Mouse (Mus musculus) liver, adult 2 months (tissue): ENCODE results near the gene Tnfsfm13. TPM values are rescaled to one million over a fixed set of nuclear protein-coding genes. Genes with fewer than 3 reads are reported as not detected.

Experiments
- DNase-seq: peaks from one replicate; pipeline ENCODE4 v3.0.0-alpha.2; 2011; ENCODE audit warnings: low read depth, low spot score; ENCODE audit errors: extremely low read depth
- H3K27ac ChIP-seq: fragments of 200-500 bp; replicated peaks from 2 replicates; pipeline ENCODE4 v1.5.1; 2012; ENCODE audit warnings: low read depth, mild to moderate bottlenecking, control low read depth, inconsistent platforms, low read length; ENCODE audit not compliant: insufficient read depth
- H3K27me3 ChIP-seq: fragments of 200-500 bp; 2 replicates; pipeline ENCODE4 v1.6.1; 2012; ENCODE audit warnings: mild to moderate bottlenecking, moderate library complexity, low read length, inconsistent platforms; ENCODE audit not compliant: control insufficient read depth, insufficient read depth
- H3K36me3 ChIP-seq: fragments of 200-500 bp; 2 replicates; pipeline ENCODE4 v1.6.1; 2012; ENCODE audit warnings: low read length, inconsistent platforms; ENCODE audit not compliant: control insufficient read depth, insufficient read depth
- H3K4me1 ChIP-seq: fragments of 200-500 bp; 2 replicates; pipeline ENCODE4 v1.6.1; 2011; ENCODE audit warnings: low read length; ENCODE audit not compliant: control insufficient read depth, insufficient read depth
- H3K4me3 ChIP-seq: fragments of 200-500 bp; 2 replicates; pipeline ENCODE4 v1.5.1; 2011; ENCODE audit warnings: low read depth, mild to moderate bottlenecking, control low read depth, low read length, moderate library complexity; ENCODE audit not compliant: insufficient read depth
- H3K79me2 ChIP-seq: fragments of 200-500 bp; 2 replicates; pipeline ENCODE4 v1.6.1; 2012; ENCODE audit warnings: inconsistent platforms, mild to moderate bottlenecking, low read length, moderate library complexity; ENCODE audit not compliant: control insufficient read depth, insufficient read depth
- H3K9ac ChIP-seq: fragments of 200-500 bp; 2 replicates; pipeline ENCODE4 v1.6.1; 2012; ENCODE audit warnings: low read depth, mild to moderate bottlenecking, control low read depth, inconsistent platforms, low read length
- CTCF ChIP-seq: fragments of 200-500 bp; IDR thresholded peaks from 2 replicates; pipeline ENCODE4 v1.5.1; 2011; ENCODE audit warnings: low read depth, low read length, control low read depth
- POLR2A ChIP-seq: fragments of 200-500 bp; IDR thresholded peaks from 2 replicates; pipeline ENCODE4 v1.6.1; 2011; ENCODE audit warnings: low read length, control low read depth; ENCODE audit not compliant: insufficient read depth; ENCODE audit errors: extremely low read depth
- whole genome bisulfite sequencing: fragments of 180-500 bp; shearing (Covaris S2); methylation state at CpG from one replicate; pipeline ENCODE4 v1.1.7; 2018; 5-methylcytosine and 5-hydroxymethylcytosine counted together
- polyA plus RNA-seq: library from polyadenylated mRNA; depleted of rRNA; stranded (reverse); fragments of >200 nt; gene quantifications from 2 replicates; pipeline ENCODE4 v1.2.3, GENCODE M21; 2012
- total RNA-seq: library from RNA; depleted of rRNA; stranded (reverse); fragments of >200 nt; gene quantifications from 2 replicates; pipeline ENCODE4 v1.2.3, GENCODE M21; 2014

Tnfsfm13 gene
- total and polyA plus RNA-seq, 2 experiments = 2.5 to 3.6 TPM

- H3K27me3 ChIP-seq = no peaks in the 10 kb centered on the region
- no peak overlapping the region for H3K9ac ChIP-seq
- H3K4me1 ChIP-seq = peaks cover 11% of the 10 kb centered on the region
- DNase-seq = no peak
- no peak overlapping the region for H3K27ac ChIP-seq
- H3K4me3 ChIP-seq = no peak overlapping the region
- peaks cover 6% of the 10 kb centered on the region; the same call in 1 of the 2 replicates for H3K79me2 ChIP-seq
- TF ChIP-seq CTCF (no peak), POLR2A (no peak)
- WGBS = 89% methylated on average over 3 of the region's 3 CpGs
- peaks cover 35% of the 10 kb centered on the region for H3K36me3 ChIP-seq
These were observed 29.3 kb downstream of the Tnfsfm13 start for GRCm38 (mm10) chr11:69666665-69667005.

DNA sequence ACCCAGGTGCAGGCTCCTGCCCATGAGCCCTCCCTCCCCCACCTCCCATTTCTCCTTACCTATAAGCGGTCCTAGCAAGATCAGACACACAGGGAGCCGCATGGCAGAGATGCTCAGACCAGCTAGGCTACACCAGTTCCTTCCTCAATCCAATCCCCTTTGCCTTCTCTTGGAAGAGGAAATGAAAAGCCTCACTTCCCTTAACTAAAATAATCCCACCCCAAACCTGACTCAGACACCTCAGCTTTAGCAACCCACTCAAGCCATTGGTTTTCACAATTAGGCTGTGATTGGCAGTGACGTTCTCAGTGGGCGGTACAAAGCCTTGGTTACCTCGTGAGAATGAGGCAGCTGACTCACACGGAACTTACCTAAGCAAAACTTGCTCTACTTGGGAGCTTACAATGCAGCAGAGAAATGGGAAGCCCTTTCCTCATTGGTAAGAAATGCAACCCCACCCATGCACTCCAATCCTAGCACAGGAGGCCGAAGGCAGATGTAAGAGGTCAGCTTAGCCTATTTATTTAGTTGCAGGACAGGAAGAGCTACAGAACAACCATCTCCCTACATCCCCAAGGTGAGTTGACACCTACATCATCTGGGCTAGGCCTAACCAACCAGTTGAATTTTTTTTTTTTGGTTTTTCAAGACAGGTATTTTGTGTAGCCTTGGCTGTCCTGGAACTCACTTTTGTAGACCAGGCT is 29.8 kb downstream of the Tnfsfm13 start, which contains the start of gene Cd68:
Gene Cd68 (minus strand): TSS at position 193 of the 704 bp plus-strand sequence.
- Histone ChIP-seq H3K27me3 (no peaks in the 10 kb centered on the region), H3K4me1 (peaks cover 16% of the 10 kb centered on the region), H3K27ac (peak within 1 kb of the TSS; percentile 10; the same call in 1 of the 2 replicates), H3K9ac (peak within 1 kb of the TSS; percentile 16), H3K4me3 (peak within 1 kb of the TSS; percentile 23), H3K36me3 (peaks cover 35% of the 10 kb centered on the region), H3K79me2 (peaks cover 4% of the 10 kb centered on the region; the same call in 1 of the 2 replicates)
- peak; percentile 64 for DNase-seq
- no peak for TF ChIP-seq CTCF
- TF ChIP-seq POLR2A = no peak
- 49% methylated on average over 7 of the region's 7 CpGs for WGBS

- no peak for TF ChIP-seq POLR2A
- TF ChIP-seq CTCF = no peak
- H3K4me1 ChIP-seq = peaks cover 12% of the 10 kb centered on the region
- no peaks in the 10 kb centered on the region for H3K27me3 ChIP-seq
- H3K9ac ChIP-seq = peak overlapping the region; percentile 16
- peak overlapping the region; percentile 23 for H3K4me3 ChIP-seq
- DNase-seq = no peak
- 0 out of 2 replicates have a peak overlapping the region, but pooled peaks have one; percentile 10 for H3K27ac ChIP-seq
- peaks cover 32% of the 10 kb centered on the region for H3K36me3 ChIP-seq
- 66% methylated on average over 9 of the region's 9 CpGs for WGBS
- H3K79me2 ChIP-seq = no peaks in the 10 kb centered on the region; the same call in 1 of the 2 replicates
These were observed 30.4 kb downstream of the Tnfsfm13 start for GRCm38 (mm10) chr11:69665457-69665960.

GRCm38 (mm10) chr11:69664841-69665240 is 31.1 kb downstream of the Tnfsfm13 start:
- Histone ChIP-seq H3K79me2 (no peaks in the 10 kb centered on the region; the same call in 1 of the 2 replicates), H3K36me3 (peaks cover 26% of the 10 kb centered on the region), H3K9ac (no peak overlapping the region), H3K27me3 (no peaks in the 10 kb centered on the region), H3K4me3 (no peak overlapping the region), H3K27ac (no peak overlapping the region), H3K4me1 (peaks cover 9% of the 10 kb centered on the region)
- 87% methylated on average over 7 of the region's 7 CpGs for WGBS
- no peak for DNase-seq
- TF ChIP-seq CTCF (no peak), POLR2A (no peak)

DNA sequence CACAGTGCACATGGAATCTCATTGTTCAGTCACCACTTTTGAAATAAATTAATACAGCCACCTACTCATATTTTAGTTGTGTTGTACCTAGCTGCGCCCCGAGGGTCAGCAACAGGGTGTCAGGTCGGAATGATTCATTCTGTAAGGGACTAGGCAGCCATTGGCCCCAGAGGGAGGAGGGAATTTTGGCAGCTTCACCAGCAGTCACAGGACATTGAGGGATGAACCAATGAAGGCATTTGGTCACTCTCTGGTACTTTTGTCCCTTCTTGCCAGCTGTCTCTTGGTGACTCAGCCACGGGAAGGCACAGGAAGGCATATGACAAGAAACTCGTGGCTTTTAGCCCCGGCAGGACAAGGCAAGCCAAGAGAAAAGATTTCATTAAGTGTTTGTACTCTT is 32.1 kb downstream of the Tnfsfm13 start:
- Histone ChIP-seq H3K4me1 (peaks cover 9% of the 10 kb centered on the region), H3K4me3 (no peak overlapping the region), H3K27ac (peak overlapping the region; percentile 17), H3K27me3 (no peaks in the 10 kb centered on the region), H3K36me3 (peaks cover 16% of the 10 kb centered on the region), H3K79me2 (no peaks in the 10 kb centered on the region; the same call in 1 of the 2 replicates), H3K9ac (no peak overlapping the region)
- TF ChIP-seq CTCF = no peak
- no peak for TF ChIP-seq POLR2A
- peak; percentile 68 for DNase-seq
- WGBS = 41% methylated on average over 6 of the region's 6 CpGs
